Mouse (Mus musculus): Measurements from ENCODE around the gene Dppa3.
A peak's percentile ranks its signal among the peaks of the same experiment; 100 is the strongest.

The Dppa3 gene

DNA sequence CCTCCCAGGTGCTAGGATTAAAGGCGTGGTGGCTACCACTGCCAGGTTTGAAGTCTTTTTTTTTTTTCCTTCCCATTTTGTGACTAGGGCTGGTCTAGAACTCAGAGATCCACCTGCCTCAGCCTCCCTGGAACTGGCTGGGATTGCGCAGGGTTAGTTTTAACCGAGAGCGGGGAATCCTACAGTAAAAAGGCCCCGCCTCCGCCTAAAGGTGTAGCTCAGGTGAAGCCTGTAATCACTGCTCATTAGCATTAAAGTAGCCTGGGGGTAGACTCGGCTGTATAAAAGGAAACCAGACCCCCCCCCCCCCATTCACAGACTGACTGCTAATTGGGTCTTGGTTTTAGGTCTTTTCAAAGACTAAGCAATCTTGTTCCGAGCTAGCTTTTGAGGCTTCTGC lies at the start of gene Dppa3:
Dppa3 (plus strand) TSS at position 301 of the 400 bp plus-strand sequence.
- DNase-seq = no peak

DNA sequence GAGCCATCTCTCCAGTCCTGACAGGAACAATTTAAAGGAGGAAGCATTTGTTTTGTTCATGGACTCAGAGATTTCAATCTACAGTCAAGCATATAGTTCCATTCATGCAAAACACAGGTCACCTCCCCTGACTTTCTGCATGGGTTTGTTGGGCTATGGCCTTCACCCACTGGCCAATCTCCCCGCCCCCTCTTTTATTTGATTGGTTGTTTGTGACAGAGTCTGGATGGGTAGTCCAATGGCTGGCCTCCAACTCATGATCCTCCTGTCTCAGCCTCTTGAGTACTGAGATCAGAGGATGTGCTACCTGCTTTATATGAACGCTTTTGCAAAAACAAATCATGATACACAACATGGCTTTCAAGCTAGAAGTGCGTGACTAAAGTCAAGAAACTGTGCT lies 49.2 kb upstream of the Dppa3 start:
- no peak for DNase-seq

- DNase-seq = no peak
Observed at GRCm38 (mm10) chr6:122579086-122579485, 47.1 kb upstream of the Dppa3 start.

GRCm38 (mm10) chr6:122591027-122591758 lies 35.0 kb upstream of the Dppa3 start:
- DNase-seq = no peak

- no peak for DNase-seq
Observed at GRCm38 (mm10) chr6:122592905-122593304, 33.3 kb upstream of the Dppa3 start.

- DNase-seq = peak; percentile 33
Observed at GRCm38 (mm10) chr6:122595637-122596036, 30.6 kb upstream of the Dppa3 start.

- no peak for DNase-seq
Observed at GRCm38 (mm10) chr6:122596608-122597007, 29.6 kb upstream of the Dppa3 start.

GRCm38 (mm10) chr6:122598014-122598413 lies 28.2 kb upstream of the Dppa3 start:
- DNase-seq = no peak

DNA sequence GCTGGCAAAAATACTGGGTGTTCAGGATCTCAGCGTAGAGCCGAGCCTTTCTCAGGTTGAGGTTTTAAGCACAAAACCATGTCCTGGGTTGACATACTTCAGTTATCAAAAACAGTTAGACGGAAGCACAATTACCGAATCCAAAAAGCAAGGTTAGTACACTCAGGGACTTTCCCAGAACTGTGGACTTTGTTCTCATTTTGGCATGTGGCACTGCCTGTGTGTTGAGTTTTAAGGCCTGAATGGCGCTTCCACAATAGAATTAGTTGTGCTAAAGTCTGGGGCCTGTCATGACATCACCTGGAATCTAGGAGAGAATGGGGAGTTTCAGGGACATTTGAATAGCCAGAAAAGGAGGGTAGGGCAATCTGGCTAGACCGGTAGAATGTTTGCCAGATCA lies 27.8 kb upstream of the Dppa3 start:
- no peak for DNase-seq

- DNase-seq = no peak
Observed at GRCm38 (mm10) chr6:122599054-122599737, 27.0 kb upstream of the Dppa3 start.

- no peak for DNase-seq
Observed at GRCm38 (mm10) chr6:122600066-122600646, 26.1 kb upstream of the Dppa3 start.

- no peak for DNase-seq
Observed at GRCm38 (mm10) chr6:122601031-122601430, 25.2 kb upstream of the Dppa3 start.

DNA sequence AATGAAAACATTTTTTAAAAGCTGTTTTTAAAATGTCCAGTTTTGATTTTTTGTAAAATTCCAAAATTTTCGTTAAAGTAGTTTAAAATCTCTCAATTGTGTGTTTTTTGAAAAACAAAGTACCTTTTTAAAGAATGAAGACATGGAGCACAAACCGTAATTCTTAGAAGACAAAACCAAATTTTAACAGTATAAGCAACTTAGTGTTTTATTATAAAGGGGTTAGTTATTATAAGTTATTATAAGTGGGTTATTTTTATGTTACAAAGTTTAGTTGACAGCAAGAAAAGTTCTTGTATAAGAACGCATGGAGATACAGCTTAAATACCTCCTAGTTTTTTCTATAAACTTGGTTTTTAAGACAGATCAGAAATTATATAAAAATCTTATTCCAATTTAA lies 24.6 kb upstream of the Dppa3 start:
- no peak for DNase-seq

DNA sequence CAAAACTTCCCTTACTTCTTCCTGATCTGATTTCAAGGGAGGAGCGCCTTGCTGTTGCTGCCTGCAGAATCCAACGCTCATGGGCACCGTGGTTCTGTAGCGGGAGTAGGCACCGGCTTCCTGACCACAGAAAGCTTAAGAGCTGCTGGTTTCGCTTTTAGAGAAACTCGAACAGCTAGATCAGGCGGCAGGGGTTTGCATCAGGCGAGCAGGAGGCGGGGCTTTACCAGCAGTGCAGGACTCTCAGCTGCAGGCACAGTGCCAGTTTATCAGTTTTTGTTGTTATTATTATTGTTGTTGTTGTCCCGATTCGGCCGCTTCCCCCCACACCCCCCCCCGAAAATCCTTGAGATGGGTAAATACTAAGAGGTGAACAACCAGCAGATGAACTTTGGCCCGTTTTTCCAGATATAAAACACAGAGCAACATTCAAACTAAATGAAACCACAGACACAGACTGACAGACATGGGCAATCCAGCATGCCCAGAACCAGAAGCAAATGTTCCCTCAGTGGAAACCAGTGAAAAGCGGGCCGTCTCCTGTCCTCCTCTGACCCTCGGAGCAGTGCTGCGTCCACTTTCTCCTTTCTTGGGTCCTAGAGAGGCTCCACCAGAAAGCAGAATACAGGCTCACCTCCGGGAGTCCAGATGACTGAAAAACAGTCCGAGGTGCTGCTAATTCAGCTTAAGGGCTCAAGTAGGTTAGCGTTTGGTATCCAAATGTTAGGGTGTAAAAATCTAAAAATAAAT lies 23.8 kb upstream of the Dppa3 start, which contains the start of gene Apobec1:
Apobec1 (minus strand) TSS at position 203 of the 750 bp plus-strand sequence.
- DNase-seq = peak; percentile 79

- no peak for DNase-seq
Observed at GRCm38 (mm10) chr6:122602992-122603322, 23.3 kb upstream of the Dppa3 start.

- no peak for DNase-seq
Observed at GRCm38 (mm10) chr6:122604260-122604659, 21.9 kb upstream of the Dppa3 start.

GRCm38 (mm10) chr6:122605483-122605882 lies 20.7 kb upstream of the Dppa3 start:
- DNase-seq = no peak

- no peak for DNase-seq
Observed at GRCm38 (mm10) chr6:122606661-122607060, 19.5 kb upstream of the Dppa3 start.

- no peak for DNase-seq
Observed at GRCm38 (mm10) chr6:122607700-122608099, 18.5 kb upstream of the Dppa3 start.

- no peak for DNase-seq
Observed at GRCm38 (mm10) chr6:122608434-122609376, 17.5 kb upstream of the Dppa3 start.

- no peak for DNase-seq
Observed at GRCm38 (mm10) chr6:122609377-122609728, 16.9 kb upstream of the Dppa3 start.

DNA sequence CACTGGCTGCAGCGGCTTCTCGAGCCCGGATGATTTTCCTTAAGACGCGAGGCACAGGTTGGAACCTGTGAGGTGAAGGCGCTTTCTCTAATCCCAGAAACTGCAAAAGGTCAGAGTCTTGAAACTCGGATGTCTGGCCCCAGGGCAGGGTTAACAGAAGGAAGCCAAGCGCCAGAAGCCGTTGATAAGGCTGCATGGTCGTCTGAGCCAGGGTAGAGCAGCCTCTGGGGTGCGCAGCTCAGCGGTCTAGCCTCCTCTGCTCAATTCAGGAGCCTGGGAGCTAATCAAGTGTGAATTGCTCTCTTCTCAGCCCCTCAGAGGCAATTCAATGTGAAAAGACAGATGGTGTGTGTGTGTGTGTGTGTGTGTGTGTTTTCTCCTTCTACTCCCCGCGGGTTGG lies 16.4 kb upstream of the Dppa3 start, which contains the start of gene Gdf3:
Gdf3 (minus strand) TSS at position 317 of the 400 bp plus-strand sequence.
- no peak for DNase-seq
